Mouse (Mus musculus): Measurements from ENCODE around the gene Mctp1.
"Not testable (repeated sequence)": the region's sequence is repeated elsewhere in the genome, so short reads cannot be mapped to it uniquely, and the experiment has no call there.

Gene Mctp1

GRCm38 (mm10) chr13:76877887-76878763, 493.8 kb downstream of the Mctp1 start:
- ChIA-PET POLR2A (no interaction called here), CTCF (no interaction called here)

GRCm38 (mm10) chr13:76879008-76879407, 494.7 kb downstream of the Mctp1 start:
- CTCF ChIA-PET, result no interaction called here
- POLR2A ChIA-PET, result no interaction called here

- ChIA-PET CTCF (interaction anchor here in 1 of 4 experiments (0.6 kb wide), 1 partner anchor 100 kb away, joined by 4 read pairs; no protein-coding TSS in a partner anchor), POLR2A (no interaction called here)
Measured at GRCm38 (mm10) chr13:76884517-76885092, 500.3 kb downstream of the Mctp1 start.

GRCm38 (mm10) chr13:76892987-76893386, 508.7 kb downstream of the Mctp1 start:
- ChIA-PET CTCF (no interaction called here), POLR2A (no interaction called here)

GRCm38 (mm10) chr13:76895770-76896456, 511.6 kb downstream of the Mctp1 start:
- CTCF ChIA-PET, result no interaction called here
- POLR2A ChIA-PET, result no interaction called here

- CTCF ChIA-PET, result no interaction called here
- POLR2A ChIA-PET, result no interaction called here
Measured at GRCm38 (mm10) chr13:76896457-76896790, 512.1 kb downstream of the Mctp1 start.

GRCm38 (mm10) chr13:76918321-76918720, 534.0 kb downstream of the Mctp1 start:
- ChIA-PET POLR2A (interaction anchor here in 1 of 4 experiments (0.7 kb wide), 1 partner anchor 470 kb away, joined by 3 read pairs; no protein-coding TSS in a partner anchor), CTCF (no interaction called here)

GRCm38 (mm10) chr13:76926851-76927250, 542.5 kb downstream of the Mctp1 start:
- CTCF ChIA-PET, result no interaction called here
- POLR2A ChIA-PET, result no interaction called here

- ChIA-PET POLR2A (interaction anchor here in 1 of 4 experiments (0.7 kb wide), 1 partner anchor 793 kb away, joined by 3 read pairs; no protein-coding TSS in a partner anchor), CTCF (no interaction called here)
Measured at GRCm38 (mm10) chr13:76927875-76928440, 543.6 kb downstream of the Mctp1 start.

GRCm38 (mm10) chr13:76929152-76929551, 544.8 kb downstream of the Mctp1 start:
- CTCF ChIA-PET, result no interaction called here
- POLR2A ChIA-PET, result no interaction called here

- POLR2A ChIA-PET, result no interaction called here
- CTCF ChIA-PET, result no interaction called here
Measured at GRCm38 (mm10) chr13:76932933-76933332, 548.6 kb downstream of the Mctp1 start.

- CTCF ChIA-PET, result no interaction called here
- POLR2A ChIA-PET, result no interaction called here
Measured at GRCm38 (mm10) chr13:76949234-76949633, 564.9 kb downstream of the Mctp1 start.

- ChIA-PET CTCF (no interaction called here), POLR2A (no interaction called here)
Measured at GRCm38 (mm10) chr13:76967588-76967987, 583.3 kb downstream of the Mctp1 start.

GRCm38 (mm10) chr13:76969386-76969785, 585.1 kb downstream of the Mctp1 start:
- ChIA-PET CTCF (interaction anchor here in 1 of 4 experiments (0.8 kb wide), 1 partner anchor 1217 kb away, joined by 4 read pairs; no protein-coding TSS in a partner anchor), POLR2A (no interaction called here)

- CTCF ChIA-PET, result interaction anchor here in 1 of 4 experiments (0.6 kb wide), 1 partner anchor 119 kb away, joined by 3 read pairs; no protein-coding TSS in a partner anchor
- POLR2A ChIA-PET, result not testable (repeated sequence)
Measured at GRCm38 (mm10) chr13:76971046-76971445, 586.7 kb downstream of the Mctp1 start.

- ChIA-PET CTCF (no interaction called here), POLR2A (interaction anchor here in 1 of 4 experiments (0.6 kb wide), 1 partner anchor 185 kb away, joined by 3 read pairs; no protein-coding TSS in a partner anchor)
Measured at GRCm38 (mm10) chr13:77002628-77003027, 618.3 kb downstream of the Mctp1 start.

- ChIA-PET CTCF (no interaction called here), POLR2A (no interaction called here)
Measured at GRCm38 (mm10) chr13:77003684-77004083, 619.3 kb downstream of the Mctp1 start.

GRCm38 (mm10) chr13:77018851-77019250, 634.5 kb downstream of the Mctp1 start:
- CTCF ChIA-PET, result no interaction called here
- POLR2A ChIA-PET, result no interaction called here

- POLR2A ChIA-PET, result interaction anchor here in 1 of 4 experiments (0.6 kb wide), 1 partner anchor 1091 kb away, joined by 3 read pairs; no protein-coding TSS in a partner anchor
- CTCF ChIA-PET, result interaction anchor here in 1 of 4 experiments (0.6 to 0.7 kb wide), 2 partner anchors 232 to 348 kb away, joined by 4 to 11 read pairs; no protein-coding TSS in a partner anchor
Measured at GRCm38 (mm10) chr13:77029594-77029993, 645.3 kb downstream of the Mctp1 start.

GRCm38 (mm10) chr13:77043375-77043774, 659.0 kb downstream of the Mctp1 start:
- ChIA-PET POLR2A (no interaction called here), CTCF (no interaction called here)
